Mouse (Mus musculus): ENCODE measurements around the gene Ckap5.

- TF ChIP-seq CTCF (conservative IDR thresholded peaks at IDR 0.05; ENCODE audit: low read length): no peak
- no peak for TF ChIP-seq POU5F1 (IDR thresholded peaks at IDR 0.05; ENCODE audit: borderline replicate concordance, low read length)
These were observed 101.6 kb downstream of the Ckap5 start for GRCm38 (mm10) chr2:91628171-91628570.

Data from E14TG2a.4 (cell line).